Comparison of ENCODE assay signal across 11 mouse cellular contexts in the genomic region with DNA sequence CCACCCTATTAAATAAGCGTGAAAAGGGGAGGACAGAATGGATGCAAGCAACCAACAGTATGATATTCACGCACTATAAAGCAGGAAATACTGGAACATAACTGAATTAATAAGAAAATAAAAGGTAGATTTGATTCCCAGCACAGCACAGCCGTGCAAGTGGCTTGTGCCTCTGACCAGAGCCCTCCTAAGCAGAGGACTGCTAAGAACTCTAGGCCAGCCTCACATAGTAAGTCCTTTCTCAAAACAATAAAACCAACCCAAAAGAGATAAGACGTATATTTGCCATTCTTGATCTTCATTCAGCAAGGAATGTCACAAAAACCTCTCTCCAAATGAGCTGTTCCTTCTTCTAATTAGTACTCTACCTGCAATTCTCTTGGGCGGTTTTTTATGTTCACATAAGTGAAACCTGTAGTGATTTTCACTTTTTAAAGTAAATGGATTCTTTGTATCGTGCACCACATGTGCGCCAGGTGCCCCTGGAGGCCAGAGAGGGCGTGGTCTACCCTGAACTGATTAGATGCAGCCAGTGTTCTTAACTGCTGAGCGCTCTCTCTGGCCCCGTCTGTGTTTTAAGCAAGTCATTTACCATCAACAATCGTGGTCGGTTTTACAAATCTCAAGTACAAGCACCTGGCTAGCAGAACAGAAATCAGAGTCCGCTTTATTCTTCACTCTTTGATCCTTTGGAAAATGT.
DNase-seq lines count a peak whose midpoint lies in the region; ATAC-seq and TF ChIP-seq lines count a peak whose summit lies in the region.
"Had no signal": no experiment of that assay in that cellular context is flagged by ENCODE, and none has a peak within 500 bp of the region (broad histone marks: within the 10 kb centered on the region; RNA-seq: fewer than 3 reads in every experiment).

No protein-coding gene starts in this region.

- TF ChIP-seq CTCF in kidney, adult 2 months (conservative IDR thresholded peaks at IDR 0.05; ENCODE audit: insufficient read depth, insufficient read length, low read depth, low read length): no peak

- H3K9me3 ChIP-seq in embryonic facial prominence, embryonic 13.5 days: no peaks in the 10 kb centered on the region
- no peaks in the 10 kb centered on the region for H3K9me3 ChIP-seq in limb, embryonic 14.5 days (ENCODE audit: control insufficient read depth, low read length)
- H3K9me3 ChIP-seq in stomach, embryonic 16.5 days (replicated peaks; ENCODE audit: control insufficient read depth, low read length): no peaks in the 10 kb centered on the region
- no peaks in the 10 kb centered on the region for H3K9me3 ChIP-seq in hindbrain, embryonic 12.5 days (replicated peaks)
- H3K9me3 ChIP-seq: limb, embryonic 15.5 days had no signal

- no peak for ATAC-seq in embryonic facial prominence, embryonic 13.5 days (ENCODE audit: insufficient number of reproducible peaks, insufficient read depth, low FRiP score, low TSS enrichment, low read depth)
- ATAC-seq in limb, embryonic 14.5 days (ENCODE audit: low FRiP score, low read depth): no peak
- ATAC-seq in stomach, embryonic 16.5 days (ENCODE audit: insufficient read depth, low FRiP score): no peak; the same call in 1 of the 2 replicates
- ATAC-seq in hindbrain, embryonic 12.5 days (ENCODE audit: low FRiP score): no peak
- ATAC-seq: forebrain, postnatal 0 days had no signal

- no peaks in the 10 kb centered on the region for H3K27me3 ChIP-seq in kidney, adult 2 months (replicated peaks; ENCODE audit: control insufficient read depth, insufficient read depth, low read length)
- H3K27me3 ChIP-seq in embryonic facial prominence, embryonic 13.5 days: no peaks in the 10 kb centered on the region
- no peaks in the 10 kb centered on the region for H3K27me3 ChIP-seq in limb, embryonic 14.5 days (ENCODE audit: control insufficient read depth, insufficient read depth, low read length)
- no peaks in the 10 kb centered on the region for H3K27me3 ChIP-seq in stomach, embryonic 16.5 days (ENCODE audit: control insufficient read depth, insufficient read depth, low read length)
- H3K27me3 ChIP-seq in hindbrain, embryonic 12.5 days: no peaks in the 10 kb centered on the region
- H3K27me3 ChIP-seq: limb, embryonic 15.5 days had no signal

- DNase-seq in kidney, adult 2 months: peak; percentile 8
- DNase-seq in kidney, adult 9 months: no peak
- no peak for DNase-seq in limb, embryonic 14.5 days (ENCODE audit: low spot score)
- DNase-seq in retina, postnatal 1 day: no peak
- no peak for DNase-seq in ovary, adult 18-20 months (ENCODE audit: low spot score)
- DNase-seq: forebrain, postnatal 0 days had no signal

- no peak for TF ChIP-seq POLR2A in kidney, adult 2 months (IDR thresholded peaks at IDR 0.05; ENCODE audit: low read depth, low read length)
- no peak for TF ChIP-seq POLR2A in limb, embryonic 14.5 days (IDR thresholded peaks at IDR 0.05; ENCODE audit: borderline replicate concordance, extremely low read depth, insufficient read depth, insufficient read length)

- no peaks in the 10 kb centered on the region for H3K36me3 ChIP-seq in kidney, adult 2 months (ENCODE audit: control insufficient read depth, insufficient read depth, low read length)
- H3K36me3 ChIP-seq in embryonic facial prominence, embryonic 13.5 days: peaks cover 5% of the 10 kb centered on the region; the same call in 1 of the 2 replicates
- peaks cover 5% of the 10 kb centered on the region; the same call in 1 of the 2 replicates for H3K36me3 ChIP-seq in limb, embryonic 14.5 days (ENCODE audit: control insufficient read depth, insufficient read depth, low read length)
- no peaks in the 10 kb centered on the region for H3K36me3 ChIP-seq in stomach, embryonic 16.5 days (ENCODE audit: control insufficient read depth, insufficient read depth, low read length)
- no peaks in the 10 kb centered on the region for H3K36me3 ChIP-seq in hindbrain, embryonic 12.5 days

- H3K9ac ChIP-seq in embryonic facial prominence, embryonic 13.5 days: no peak overlapping the region
- no peak overlapping the region for H3K9ac ChIP-seq in limb, embryonic 14.5 days (ENCODE audit: low read depth, low read length, severe bottlenecking)
- H3K9ac ChIP-seq in stomach, embryonic 16.5 days (ENCODE audit: low read length): no peak overlapping the region; the same call in 1 of the 2 replicates
- no peak overlapping the region for H3K9ac ChIP-seq in hindbrain, embryonic 12.5 days
- H3K9ac ChIP-seq: forebrain, postnatal 0 days; limb, embryonic 15.5 days had no signal

- H3K4me3 ChIP-seq in kidney, adult 2 months (ENCODE audit: insufficient read depth, low read depth, low read length): no peak overlapping the region
- no peak overlapping the region for H3K4me3 ChIP-seq in embryonic facial prominence, embryonic 13.5 days
- H3K4me3 ChIP-seq in limb, embryonic 14.5 days (replicated peaks; ENCODE audit: low read length): no peak overlapping the region
- no peak overlapping the region for H3K4me3 ChIP-seq in stomach, embryonic 16.5 days (replicated peaks; ENCODE audit: low read length)
- H3K4me3 ChIP-seq in hindbrain, embryonic 12.5 days: no peak overlapping the region
- H3K4me3 ChIP-seq: limb, embryonic 15.5 days had no signal

- peaks cover 3% of the 10 kb centered on the region; the same call in 1 of the 2 replicates for H3K4me1 ChIP-seq in kidney, adult 2 months (ENCODE audit: control insufficient read depth, insufficient read depth, low read length)
- peaks cover 54% of the 10 kb centered on the region for H3K4me1 ChIP-seq in embryonic facial prominence, embryonic 13.5 days
- peaks cover 42% of the 10 kb centered on the region for H3K4me1 ChIP-seq in limb, embryonic 14.5 days (ENCODE audit: control insufficient read depth, insufficient read depth, low read length)
- H3K4me1 ChIP-seq in stomach, embryonic 16.5 days (ENCODE audit: control insufficient read depth, insufficient read depth, low read length): peaks cover 31% of the 10 kb centered on the region
- peaks cover 46% of the 10 kb centered on the region for H3K4me1 ChIP-seq in hindbrain, embryonic 12.5 days

- H3K4me2 ChIP-seq in embryonic facial prominence, embryonic 13.5 days: no peak overlapping the region; the same call in 1 of the 2 replicates
- 0 out of 2 replicates have a peak overlapping the region, but pooled peaks have one; percentile 6 for H3K4me2 ChIP-seq in limb, embryonic 14.5 days (replicated peaks; ENCODE audit: low read depth, low read length, severe bottlenecking)
- 0 out of 2 replicates have a peak overlapping the region, but pooled peaks have one; percentile 12 for H3K4me2 ChIP-seq in stomach, embryonic 16.5 days (ENCODE audit: low read depth, low read length)
- no peak overlapping the region for H3K4me2 ChIP-seq in hindbrain, embryonic 12.5 days (replicated peaks)
- H3K4me2 ChIP-seq: heart, embryonic 11.5 days; limb, embryonic 15.5 days had no signal

- WGBS in kidney, adult 2 months: 58% methylated on average over 13 of the region's 13 CpGs
- WGBS in embryonic facial prominence, embryonic 13.5 days: 35% methylated on average over 13 of the region's 13 CpGs
- 33% methylated on average over 13 of the region's 13 CpGs for WGBS in limb, embryonic 14.5 days
- 48% methylated on average over 13 of the region's 13 CpGs for WGBS in stomach, embryonic 16.5 days
- 66% methylated on average over 13 of the region's 13 CpGs for WGBS in hindbrain, embryonic 12.5 days

- H3K27ac ChIP-seq in kidney, adult 2 months (ENCODE audit: insufficient read depth, low read depth, low read length): no peak overlapping the region
- 0 out of 2 replicates have a peak overlapping the region, but pooled peaks have one; percentile 5 for H3K27ac ChIP-seq in embryonic facial prominence, embryonic 13.5 days
- no peak overlapping the region for H3K27ac ChIP-seq in limb, embryonic 14.5 days (replicated peaks; ENCODE audit: low read depth, low read length)
- no peak overlapping the region for H3K27ac ChIP-seq in stomach, embryonic 16.5 days (ENCODE audit: low read length)
- H3K27ac ChIP-seq in hindbrain, embryonic 12.5 days: no peak overlapping the region
- H3K27ac ChIP-seq: limb, embryonic 15.5 days had no signal

Comparison
In these comparisons a context has a peak if more than half of its experiments do, and no peak if none do; other contexts are left out.
1. H3K4me2 ChIP-seq: peak in limb, embryonic 14.5 days (single experiment) and stomach, embryonic 16.5 days (single experiment); none in embryonic facial prominence, embryonic 13.5 days (single experiment) and hindbrain, embryonic 12.5 days (single experiment).